Mouse (Mus musculus) cerebral cortex, adult 2 months (tissue): ENCODE results near the gene Cfap54.

Experiments
- WGBS: fragments of 180-500 bp; shearing (Covaris S2); methylation state at CpG from one replicate; pipeline ENCODE4 v1.1.7; 2018; 5-methylcytosine and 5-hydroxymethylcytosine counted together

Cfap54 gene

GRCm38 (mm10) chr10:92788410-92789096, 292.9 kb downstream of the Cfap54 start:
- 58% methylated on average over 13 of the region's 13 CpGs for WGBS

GRCm38 (mm10) chr10:92782691-92783090, 298.7 kb downstream of the Cfap54 start:
- 74% methylated on average over 5 of the region's 5 CpGs for WGBS

GRCm38 (mm10) chr10:92754359-92754758, 327.1 kb downstream of the Cfap54 start:
- WGBS: 49% methylated on average over 5 of the region's 5 CpGs

GRCm38 (mm10) chr10:92730339-92730738, 351.1 kb downstream of the Cfap54 start:
- WGBS: 51% methylated on average over 3 of the region's 3 CpGs

GRCm38 (mm10) chr10:92728723-92729122, 352.7 kb downstream of the Cfap54 start:
- WGBS: 87% methylated on average over 3 of the region's 3 CpGs
